11 mouse cellular contexts compared by ENCODE assay signal in the genomic region with DNA sequence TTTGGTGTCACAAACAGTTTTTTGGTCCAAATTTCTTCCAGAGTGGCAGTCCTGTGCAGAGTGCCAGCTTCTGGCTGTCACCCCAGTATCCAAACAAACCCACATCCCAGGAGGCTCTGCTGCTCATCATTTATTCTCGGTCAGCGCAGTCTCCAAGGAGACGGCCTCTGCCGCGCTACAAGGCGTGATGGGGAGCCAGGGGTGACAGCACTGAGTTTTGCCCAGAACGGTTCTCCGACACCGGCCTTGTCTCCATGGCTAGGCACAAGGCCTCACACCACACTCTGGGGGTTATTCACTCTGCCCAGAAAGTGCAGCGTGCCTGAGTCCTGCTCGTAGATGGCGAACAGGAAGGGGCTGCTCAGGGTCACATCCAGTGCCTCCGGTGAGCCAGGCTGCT. TPM values are rescaled to one million over a fixed set of nuclear protein-coding genes. Genes with fewer than 3 reads are reported as not detected.
DNase-seq lines count a peak whose midpoint lies in the region; ATAC-seq and TF ChIP-seq lines count a peak whose summit lies in the region.
"Had no signal": no experiment of that assay in that cellular context is flagged by ENCODE, and none has a peak within 500 bp of the region (broad histone marks: within the 10 kb centered on the region; RNA-seq: fewer than 3 reads in every experiment).

No protein-coding gene starts in this region.

- H3K4me2 ChIP-seq in lung, embryonic 15.5 days, result no peak overlapping the region
- H3K4me2 ChIP-seq in forebrain, postnatal 0 days (ENCODE audit: low read depth), result no peak overlapping the region
- H3K4me2 ChIP-seq in kidney, embryonic 14.5 days (replicated peaks; ENCODE audit: low read depth, low read length), result no peak overlapping the region

- H3K9me3 ChIP-seq in lung, embryonic 15.5 days, result no peaks in the 10 kb centered on the region
- H3K9me3 ChIP-seq in forebrain, postnatal 0 days (ENCODE audit: low read length), result no peaks in the 10 kb centered on the region
- H3K9me3 ChIP-seq in kidney, embryonic 14.5 days (ENCODE audit: control insufficient read depth, low read length), result no peaks in the 10 kb centered on the region
- H3K9me3 ChIP-seq: megakaryocyte, embryonic 14.5 days had no signal

- no peak for DNase-seq in lung, postnatal 36 days
- peak; percentile 31 for DNase-seq in forebrain, postnatal 0 days
- DNase-seq in left cerebral cortex, postnatal 10 days (ENCODE audit: extremely low spot score in 1 of 2, low spot score in 2 of 2), result peak; percentile 57 to 67
- peak; percentile 82 to 86 for DNase-seq in right cerebral cortex, postnatal 10 days (ENCODE audit: low spot score in 2 of 2)
- no peak for DNase-seq in urinary bladder, postnatal 25 days (ENCODE audit: low spot score)
- DNase-seq in heart, adult 11 months, result no peak
- DNase-seq: thymus, postnatal 14 days had no signal

- WGBS in lung, embryonic 15.5 days, result 50% methylated on average over 13 of the region's 13 CpGs
- 67% methylated on average over 13 of the region's 13 CpGs for WGBS in forebrain, postnatal 0 days
- WGBS in kidney, embryonic 14.5 days, result 84% methylated on average over 13 of the region's 13 CpGs

- H3K27me3 ChIP-seq in lung, embryonic 15.5 days, result no peaks in the 10 kb centered on the region
- H3K27me3 ChIP-seq in forebrain, postnatal 0 days (ENCODE audit: insufficient read depth, low read length), result no peaks in the 10 kb centered on the region
- H3K27me3 ChIP-seq in kidney, embryonic 14.5 days (ENCODE audit: control insufficient read depth, insufficient read depth, low read length), result no peaks in the 10 kb centered on the region

- H3K36me3 ChIP-seq in lung, embryonic 15.5 days, result peaks cover 9% of the 10 kb centered on the region
- peaks cover 13% of the 10 kb centered on the region for H3K36me3 ChIP-seq in forebrain, postnatal 0 days (ENCODE audit: insufficient read depth)
- peaks cover 12% of the 10 kb centered on the region for H3K36me3 ChIP-seq in kidney, embryonic 14.5 days (ENCODE audit: control insufficient read depth, insufficient read depth, low read length)

- intact Hi-C loops in left cerebral cortex, postnatal 10 days (cut with DNase I), result no loop called here

- no peak overlapping the region for H3K4me3 ChIP-seq in lung, embryonic 15.5 days
- no peak overlapping the region for H3K4me3 ChIP-seq in forebrain, postnatal 0 days (ENCODE audit: low read depth, low read length)
- no peak overlapping the region for H3K4me3 ChIP-seq in kidney, embryonic 14.5 days (ENCODE audit: low read length)
- H3K4me3 ChIP-seq: megakaryocyte, embryonic 14.5 days had no signal

- no peak for ATAC-seq in lung, embryonic 15.5 days (ENCODE audit: borderline replicate concordance, extremely low read depth, low FRiP score, low TSS enrichment)
- ATAC-seq in forebrain, postnatal 0 days, result peak; percentile 81
- no peak for ATAC-seq in kidney, embryonic 14.5 days (ENCODE audit: low FRiP score, low TSS enrichment)

- H3K4me1 ChIP-seq in lung, embryonic 15.5 days, result peaks cover 23% of the 10 kb centered on the region
- no peaks in the 10 kb centered on the region for H3K4me1 ChIP-seq in forebrain, postnatal 0 days (ENCODE audit: insufficient read depth)
- no peaks in the 10 kb centered on the region for H3K4me1 ChIP-seq in kidney, embryonic 14.5 days (ENCODE audit: control insufficient read depth, insufficient read depth, low read length)

- no peak for TF ChIP-seq CTCF in forebrain, postnatal 0 days (IDR thresholded peaks at IDR 0.05; ENCODE audit: low read depth)

- H3K27ac ChIP-seq in lung, embryonic 15.5 days, result peak overlapping the region; percentile 81
- peak overlapping the region; percentile 21; the same call in 1 of the 2 replicates for H3K27ac ChIP-seq in forebrain, postnatal 0 days (ENCODE audit: low read depth, low read length)
- H3K27ac ChIP-seq in kidney, embryonic 14.5 days (ENCODE audit: low read depth, low read length), result no peak overlapping the region

- no peak overlapping the region for H3K9ac ChIP-seq in lung, embryonic 15.5 days
- no peak overlapping the region for H3K9ac ChIP-seq in forebrain, postnatal 0 days
- no peak overlapping the region for H3K9ac ChIP-seq in kidney, embryonic 14.5 days (ENCODE audit: low read depth, low read length)

RNA-seq across cellular contexts. Expression of gene Agt, which starts 12.8 kb away (rescaled TPM):
- polyA plus RNA-seq in lung, embryonic 15.5 days (2015; fragmentation: Nextera tagmentation; extraction: Ambion mirVana), result 6.9 and 7.9 TPM in 2 replicates
- 27.7 and 29.4 TPM in 2 replicates for total RNA-seq in forebrain, postnatal 0 days (2014; rRNA removed)
- polyA plus RNA-seq in forebrain, postnatal 0 days (2015; fragmentation: Nextera tagmentation; extraction: Ambion mirVana), result 18.6 and 30.0 TPM in 2 replicates
- 10 to 100 TPM; 10.4 to 20.5 TPM for total RNA-seq in left cerebral cortex, postnatal 10 days (2021)
- 0.27 and 0.28 TPM in 2 replicates for polyA plus RNA-seq in kidney, embryonic 14.5 days (2014; fragmentation: Nextera tagmentation; extraction: Ambion mirVana)
- total RNA-seq: CH12.LX had no signal

RNA-seq across cellular contexts. Expression of gene Capn9, which starts 19.3 kb away (rescaled TPM):
- 0.29 and 0.50 TPM in 2 replicates for polyA plus RNA-seq in lung, embryonic 15.5 days (2015; fragmentation: Nextera tagmentation; extraction: Ambion mirVana)
- total RNA-seq in forebrain, postnatal 0 days (2014; rRNA removed), result not detected in 2 replicates
- 0.29 and 0.34 TPM in 2 replicates for polyA plus RNA-seq in forebrain, postnatal 0 days (2015; fragmentation: Nextera tagmentation; extraction: Ambion mirVana)
- total RNA-seq in left cerebral cortex, postnatal 10 days (2021), result not detected
- polyA plus RNA-seq in kidney, embryonic 14.5 days (2014; fragmentation: Nextera tagmentation; extraction: Ambion mirVana), result 0.08 TPM in 1 of 2 replicates, not detected in the other
- total RNA-seq: CH12.LX had no signal

RNA-seq across cellular contexts. Expression of gene Cog2, which starts 36.1 kb away (rescaled TPM):
- polyA plus RNA-seq in lung, embryonic 15.5 days (2015; fragmentation: Nextera tagmentation; extraction: Ambion mirVana), result 36.6 and 37.2 TPM in 2 replicates
- 30.4 and 32.9 TPM in 2 replicates for total RNA-seq in forebrain, postnatal 0 days (2014; rRNA removed)
- 13.7 and 19.3 TPM in 2 replicates for polyA plus RNA-seq in forebrain, postnatal 0 days (2015; fragmentation: Nextera tagmentation; extraction: Ambion mirVana)
- 10 to 100 TPM; 32.8 to 39.1 TPM for total RNA-seq in left cerebral cortex, postnatal 10 days (2021)
- 27.4 and 36.6 TPM in 2 replicates for polyA plus RNA-seq in kidney, embryonic 14.5 days (2014; fragmentation: Nextera tagmentation; extraction: Ambion mirVana)

Comparison
In these comparisons a context has a peak if more than half of its experiments do, and no peak if none do; other contexts are left out.
1. DNase-seq: peak in forebrain, postnatal 0 days (single experiment), left cerebral cortex, postnatal 10 days (2 of 2) and right cerebral cortex, postnatal 10 days (2 of 2); none in lung, postnatal 36 days (single experiment), urinary bladder, postnatal 25 days (single experiment) and heart, adult 11 months (single experiment).